Mouse (Mus musculus) embryonic facial prominence, embryonic 13.5 days (tissue): ENCODE measurements at regions not wholly inside any gene's neighbourhood (a gene's known extent, or its start where the extent isn't known, plus 50 kb on each side); places are given as distances from the start of the nearest gene placed in this dataset.
A peak's percentile ranks its signal among the peaks of the same experiment; 100 is the strongest.

Experiments used
- ATAC-seq: fragments of 200-750 bp; cut with Nextera tagmentation; 2 replicates; pipeline ENCODE4 v1.8.0; 2017; ENCODE audit warnings: low read depth; ENCODE audit not compliant: insufficient number of reproducible peaks, insufficient read depth, low FRiP score, low TSS enrichment
- H3K27ac ChIP-seq: fragments of 300-500 bp; sonication (generic); 2 replicates; pipeline ENCODE4 v1.5.1; 2015; ENCODE audit warnings: moderate library complexity, mild to moderate bottlenecking, inconsistent platforms
- H3K27me3 ChIP-seq: fragments of 300-500 bp; sonication (generic); 2 replicates; pipeline ENCODE4 v1.6.1; 2015; ENCODE audit warnings: mild to moderate bottlenecking, inconsistent platforms
- H3K36me3 ChIP-seq: fragments of 300-500 bp; sonication (generic); 2 replicates; pipeline ENCODE4 v1.6.1; 2015; ENCODE audit warnings: mild to moderate bottlenecking, inconsistent platforms
- H3K4me1 ChIP-seq: fragments of 300-500 bp; sonication (generic); 2 replicates; pipeline ENCODE4 v1.6.1; 2015; ENCODE audit warnings: inconsistent platforms
- H3K4me2 ChIP-seq: fragments of 300-500 bp; sonication (generic); 2 replicates; pipeline ENCODE4 v1.6.1; 2015; ENCODE audit warnings: moderate library complexity, mild to moderate bottlenecking, inconsistent platforms
- H3K4me3 ChIP-seq: fragments of 300-500 bp; sonication (generic); 2 replicates; pipeline ENCODE4 v1.5.1; 2015; ENCODE audit warnings: mild to moderate bottlenecking, inconsistent platforms
- H3K9ac ChIP-seq: fragments of 300-500 bp; sonication (generic); 2 replicates; pipeline ENCODE4 v1.6.1; 2015; ENCODE audit warnings: mild to moderate bottlenecking, inconsistent platforms
- H3K9me3 ChIP-seq: fragments of 300-500 bp; sonication (generic); 2 replicates; pipeline ENCODE4 v1.6.1; 2016; ENCODE audit warnings: inconsistent platforms
- WGBS: fragments of 180-500 bp; shearing (Covaris S2); methylation state at CpG from one replicate; pipeline ENCODE4 v1.1.7; 2015; ENCODE audit warnings: mixed read lengths; 5-methylcytosine and 5-hydroxymethylcytosine counted together

GRCm38 (mm10) chr9:87784872-87785271 lies 53.8 kb upstream of the Tbx18 start:
- Histone ChIP-seq H3K36me3 (no peaks in the 10 kb centered on the region), H3K4me2 (no peak overlapping the region), H3K27ac (no peak overlapping the region), H3K4me3 (no peak overlapping the region), H3K27me3 (no peaks in the 10 kb centered on the region), H3K9me3 (no peaks in the 10 kb centered on the region), H3K4me1 (no peaks in the 10 kb centered on the region), H3K9ac (no peak overlapping the region)
- 64% methylated on average over 1 of the region's 1 CpGs for WGBS
- no peak for ATAC-seq

DNA sequence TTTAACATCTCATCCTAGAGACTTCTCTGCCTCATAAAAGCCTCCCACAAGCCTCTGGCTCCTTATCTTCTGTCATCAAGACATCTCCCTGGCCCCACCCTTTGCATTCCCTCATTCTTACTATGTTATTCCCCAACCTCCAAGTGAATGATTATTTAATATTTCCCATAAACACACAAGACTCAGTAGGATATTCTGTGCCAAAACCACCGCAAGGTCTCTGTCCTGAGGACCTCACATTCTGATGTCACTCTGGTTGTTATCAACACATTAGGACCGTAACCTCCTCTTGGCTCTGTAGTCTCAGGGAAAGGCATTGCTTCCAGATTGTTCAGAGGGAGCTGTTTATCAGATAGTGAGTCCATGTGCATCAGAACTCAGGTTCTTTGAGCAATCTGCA lies 80.7 kb upstream of the Tbx18 start:
- 83% methylated on average over 2 of the region's 2 CpGs for WGBS
- Histone ChIP-seq H3K36me3 (no peaks in the 10 kb centered on the region), H3K4me1 (no peaks in the 10 kb centered on the region), H3K27me3 (no peaks in the 10 kb centered on the region), H3K9ac (no peak overlapping the region), H3K9me3 (no peaks in the 10 kb centered on the region), H3K4me3 (no peak overlapping the region), H3K27ac (no peak overlapping the region), H3K4me2 (no peak overlapping the region)
- ATAC-seq: no peak

DNA sequence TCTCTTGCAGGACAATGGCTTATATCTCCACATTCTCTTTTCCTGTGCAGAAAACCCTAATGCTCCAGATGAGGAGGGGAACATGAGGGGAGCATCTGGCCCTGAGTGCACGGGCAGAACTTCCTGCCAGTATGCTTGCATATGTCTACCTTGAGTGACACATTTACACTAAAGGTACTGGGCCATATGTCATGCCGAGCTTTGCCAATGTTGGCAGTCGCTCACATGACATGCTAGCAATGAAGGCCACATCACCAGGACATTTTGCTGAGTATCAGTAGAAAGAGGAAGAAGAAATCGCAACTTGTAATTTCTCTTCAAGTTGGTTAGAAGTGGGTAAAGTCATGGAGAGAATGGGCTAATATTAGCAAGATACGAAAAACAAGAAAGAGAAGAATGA lies 91.2 kb upstream of the Tbx18 start:
- H3K4me1 ChIP-seq: peaks cover 6% of the 10 kb centered on the region
- no peak overlapping the region for H3K4me2 ChIP-seq
- H3K27ac ChIP-seq: no peak overlapping the region
- no peak overlapping the region for H3K4me3 ChIP-seq
- ATAC-seq: no peak
- no peak overlapping the region for H3K9ac ChIP-seq
- H3K36me3 ChIP-seq: no peaks in the 10 kb centered on the region
- WGBS: 85% methylated on average over 5 of the region's 5 CpGs
- no peaks in the 10 kb centered on the region for H3K27me3 ChIP-seq
- no peaks in the 10 kb centered on the region for H3K9me3 ChIP-seq

DNA sequence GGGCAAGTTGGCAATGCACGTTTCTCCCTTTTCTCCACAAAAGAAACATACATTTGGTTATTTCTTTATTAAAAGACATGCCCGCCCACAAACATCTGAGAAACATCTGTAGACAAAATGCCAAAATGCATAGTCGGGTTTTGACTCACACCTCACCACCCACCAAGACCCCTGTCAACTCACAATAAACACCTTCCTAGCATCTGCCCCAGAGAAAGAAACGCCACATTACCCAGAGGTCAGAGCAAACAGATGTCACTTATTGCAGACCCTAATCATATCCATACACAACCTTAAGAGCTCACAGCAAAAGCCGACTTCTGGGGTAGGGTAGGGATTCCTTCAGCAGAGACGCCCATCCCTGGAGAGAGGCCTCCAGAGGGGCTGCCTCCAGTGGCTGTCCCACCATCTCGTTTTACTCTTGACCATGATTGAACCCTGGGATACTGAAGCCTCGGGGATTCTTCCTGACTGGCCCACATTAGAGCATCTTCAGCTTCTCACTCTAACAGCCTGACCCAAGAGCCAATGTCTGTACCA lies 93.7 kb upstream of the Tbx18 start:
- Histone ChIP-seq H3K36me3 (no peaks in the 10 kb centered on the region), H3K9me3 (no peaks in the 10 kb centered on the region)
- 0 out of 2 replicates have a peak, but pooled peaks have one; percentile 37 for ATAC-seq

GRCm38 (mm10) chr9:87843898-87844297 lies 112.8 kb upstream of the Tbx18 start:
- Histone ChIP-seq H3K9me3 (no peaks in the 10 kb centered on the region), H3K4me1 (peaks cover 3% of the 10 kb centered on the region; the same call in 1 of the 2 replicates), H3K4me2 (peak overlapping the region; percentile 24), H3K36me3 (no peaks in the 10 kb centered on the region), H3K9ac (no peak overlapping the region), H3K27ac (peak overlapping the region; percentile 23; the same call in 1 of the 2 replicates), H3K27me3 (no peaks in the 10 kb centered on the region), H3K4me3 (no peak overlapping the region)
- WGBS: 30% methylated on average over 6 of the region's 6 CpGs
- ATAC-seq: peak; percentile 43; the same call in 1 of the 2 replicates

More for the DNA sequence above, 93.7 kb upstream of the Tbx18 start:
- no peak overlapping the region for H3K9ac ChIP-seq
- H3K4me1 ChIP-seq: peaks cover 6% of the 10 kb centered on the region
- H3K27me3 ChIP-seq: no peaks in the 10 kb centered on the region
- H3K4me3 ChIP-seq: no peak overlapping the region
- H3K4me2 ChIP-seq: no peak overlapping the region
- no peak overlapping the region for H3K27ac ChIP-seq
- 32% methylated on average over 8 of the region's 8 CpGs for WGBS

DNA sequence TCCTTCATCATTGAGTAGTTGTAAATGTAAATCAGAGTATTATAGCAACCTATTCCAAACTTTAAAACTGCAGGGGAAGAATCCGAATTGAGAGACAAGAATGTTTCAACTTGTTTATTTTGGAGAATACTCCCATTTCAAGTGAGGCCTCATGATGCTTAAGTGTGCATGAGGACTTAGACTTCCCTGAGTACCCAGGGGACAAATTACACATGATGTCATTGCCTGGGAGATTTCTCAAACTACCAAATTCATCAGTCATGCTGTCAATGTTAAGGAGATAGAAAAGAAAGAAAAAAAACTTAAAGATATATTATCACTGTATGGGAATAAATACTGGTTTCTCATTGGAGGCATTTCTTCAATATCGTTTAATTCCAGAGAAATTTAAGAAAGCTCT lies 113.4 kb upstream of the Tbx18 start:
- ATAC-seq: no peak
- Histone ChIP-seq H3K4me1 (peaks cover 3% of the 10 kb centered on the region; the same call in 1 of the 2 replicates), H3K4me2 (no peak overlapping the region), H3K9me3 (no peaks in the 10 kb centered on the region), H3K9ac (no peak overlapping the region), H3K27me3 (no peaks in the 10 kb centered on the region), H3K36me3 (no peaks in the 10 kb centered on the region), H3K27ac (no peak overlapping the region), H3K4me3 (no peak overlapping the region)
- WGBS: 66% methylated on average over 2 of the region's 2 CpGs

DNA sequence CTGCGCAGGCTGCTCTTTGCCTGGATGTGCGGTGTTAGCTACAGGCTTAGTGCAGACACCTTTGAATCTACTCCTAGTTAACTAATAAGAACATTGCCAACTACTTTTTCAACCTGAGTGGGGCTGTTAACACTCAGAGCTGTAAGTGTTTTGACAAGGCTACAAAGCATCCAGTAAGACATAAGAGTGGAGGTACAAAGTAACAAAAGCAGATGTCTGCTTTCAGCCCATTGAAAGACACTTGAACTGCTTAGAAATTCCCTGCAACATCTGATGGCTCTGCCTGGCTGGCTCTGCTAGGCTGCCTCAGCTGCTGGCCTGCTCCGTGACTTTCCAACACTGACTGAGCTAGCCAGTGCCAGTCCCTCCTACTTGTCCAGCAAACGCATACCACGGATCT lies 117.8 kb upstream of the Tbx18 start:
- Histone ChIP-seq H3K9ac (no peak overlapping the region), H3K4me1 (peaks cover 3% of the 10 kb centered on the region; the same call in 1 of the 2 replicates), H3K4me3 (no peak overlapping the region), H3K9me3 (no peaks in the 10 kb centered on the region), H3K27ac (no peak overlapping the region), H3K4me2 (no peak overlapping the region), H3K36me3 (no peaks in the 10 kb centered on the region), H3K27me3 (no peaks in the 10 kb centered on the region)
- no peak for ATAC-seq
- WGBS: 78% methylated on average over 5 of the region's 5 CpGs

DNA sequence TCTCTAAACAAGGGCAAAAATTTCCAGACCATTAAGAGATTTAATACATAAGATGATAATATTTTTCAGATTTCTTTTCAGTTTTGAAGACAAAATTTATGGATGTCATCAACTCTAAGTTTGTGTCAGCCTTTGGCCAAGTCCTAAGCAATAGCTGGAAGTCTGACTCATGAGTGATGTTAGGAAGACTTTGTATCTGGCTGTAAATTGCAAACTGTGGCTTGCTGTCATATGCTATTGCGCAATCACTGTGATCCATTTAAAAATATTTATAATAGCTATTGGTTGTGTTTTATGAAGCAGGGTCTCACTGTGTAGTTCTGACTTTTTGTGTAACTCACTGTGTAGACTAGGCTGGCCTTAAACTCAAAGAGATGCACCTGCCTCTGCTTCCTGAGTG lies 119.1 kb upstream of the Tbx18 start:
- Histone ChIP-seq H3K9ac (no peak overlapping the region), H3K9me3 (no peaks in the 10 kb centered on the region), H3K4me2 (no peak overlapping the region), H3K27me3 (no peaks in the 10 kb centered on the region), H3K27ac (no peak overlapping the region), H3K4me3 (no peak overlapping the region), H3K4me1 (no peaks in the 10 kb centered on the region), H3K36me3 (no peaks in the 10 kb centered on the region)
- 95% methylated on average over 1 of the region's 1 CpGs for WGBS
- ATAC-seq: no peak

- ATAC-seq: no peak
- 74% methylated on average over 1 of the region's 1 CpGs for WGBS
- Histone ChIP-seq H3K36me3 (no peaks in the 10 kb centered on the region), H3K9ac (no peak overlapping the region), H3K27ac (no peak overlapping the region), H3K4me1 (no peaks in the 10 kb centered on the region), H3K4me3 (no peak overlapping the region), H3K4me2 (no peak overlapping the region), H3K27me3 (no peaks in the 10 kb centered on the region), H3K9me3 (no peaks in the 10 kb centered on the region)
These were observed 130.5 kb upstream of the Tbx18 start for GRCm38 (mm10) chr9:87861588-87861987.

- no peaks in the 10 kb centered on the region for H3K9me3 ChIP-seq
- no peaks in the 10 kb centered on the region for H3K4me1 ChIP-seq
- H3K4me3 ChIP-seq: no peak overlapping the region
- ATAC-seq: no peak
- H3K9ac ChIP-seq: no peak overlapping the region
- H3K27me3 ChIP-seq: no peaks in the 10 kb centered on the region
- H3K27ac ChIP-seq: no peak overlapping the region
- WGBS: 63% methylated on average over 6 of the region's 6 CpGs
- H3K4me2 ChIP-seq: no peak overlapping the region
- no peaks in the 10 kb centered on the region for H3K36me3 ChIP-seq
These were observed 134.2 kb upstream of the Tbx18 start for GRCm38 (mm10) chr9:87865236-87865635.

GRCm38 (mm10) chr9:87872384-87872905 lies 141.4 kb upstream of the Tbx18 start:
- no peak for ATAC-seq
- Histone ChIP-seq H3K27ac (no peak overlapping the region), H3K27me3 (no peaks in the 10 kb centered on the region), H3K9me3 (no peaks in the 10 kb centered on the region), H3K9ac (no peak overlapping the region), H3K4me2 (no peak overlapping the region), H3K4me3 (no peak overlapping the region), H3K36me3 (no peaks in the 10 kb centered on the region), H3K4me1 (no peaks in the 10 kb centered on the region)
- WGBS: 79% methylated on average over 6 of the region's 6 CpGs

GRCm38 (mm10) chr9:87882587-87882986 lies 151.5 kb upstream of the Tbx18 start:
- no peak overlapping the region for H3K4me3 ChIP-seq
- no peak overlapping the region for H3K4me2 ChIP-seq
- H3K4me1 ChIP-seq: no peaks in the 10 kb centered on the region
- no peak overlapping the region for H3K9ac ChIP-seq
- WGBS: 71% methylated on average over 1 of the region's 1 CpGs
- H3K36me3 ChIP-seq: no peaks in the 10 kb centered on the region
- no peaks in the 10 kb centered on the region for H3K27me3 ChIP-seq
- H3K9me3 ChIP-seq: no peaks in the 10 kb centered on the region
- H3K27ac ChIP-seq: no peak overlapping the region
- ATAC-seq: no peak
